Mouse (Mus musculus) thymus, adult 2 months (tissue): ENCODE results near the gene Fam49a.

Experiments used
- CTCF ChIP-seq: fragments of 200-500 bp; IDR thresholded peaks from 2 replicates; pipeline ENCODE4 v1.5.1; 2012; ENCODE audit warnings: mild to moderate bottlenecking, control low read depth, low read length, moderate library complexity, borderline replicate concordance; ENCODE audit not compliant: control insufficient read depth, poor library complexity, insufficient read depth; ENCODE audit errors: extremely low read depth
- POLR2A ChIP-seq: fragments of 200-500 bp; IDR thresholded peaks from 2 replicates; pipeline ENCODE4 v1.6.1; 2012; ENCODE audit warnings: mild to moderate bottlenecking, low read length, control low read depth, moderate library complexity; ENCODE audit not compliant: control insufficient read depth, poor library complexity, insufficient read depth; ENCODE audit errors: extremely low read depth

GRCm38 (mm10) chr12:12379056-12379455 lies 117.1 kb downstream of the Fam49a start:
- TF ChIP-seq CTCF (no peak), POLR2A (no peak)
